ENCODE assay signal across 8 mouse cellular contexts in genomic region chr15:81693366-81693966, GRCm38 (mm10). TPM values are rescaled to one million over a fixed set of nuclear protein-coding genes. Genes with fewer than 3 reads are reported as not detected.
A peak's percentile ranks its signal among the peaks of the same experiment; 100 is the strongest.
DNase-seq lines count a peak whose midpoint lies in the region; ATAC-seq and TF ChIP-seq lines count a peak whose summit lies in the region.

No protein-coding gene starts in this region.

- no peaks in the 10 kb centered on the region for H3K79me3 ChIP-seq in C2C12 (ENCODE audit: low read depth)

- H3K4me2 ChIP-seq in liver, embryonic 12.5 days, result peak overlapping the region; percentile 77

- DNase-seq in gastrocnemius, adult 2 months, result no peak
- DNase-seq in gastrocnemius, adult 18-20 months (ENCODE audit: low spot score), result no peak
- DNase-seq in forebrain, embryonic 10.5 days (ENCODE audit: extremely low spot score, low spot score), result no peak
- DNase-seq in gastrocnemius, postnatal 4 days (ENCODE audit: low spot score in 2 of 2), result no peak
- DNase-seq in embryo, embryonic 9.5 days (ENCODE audit: extremely low spot score), result no peak
- DNase-seq in urinary bladder, postnatal 10 days (ENCODE audit: low spot score), result no peak

- H3K4me3 ChIP-seq in gastrocnemius, adult 2 months, result peak overlapping the region; percentile 87
- peak overlapping the region; percentile 16 for H3K4me3 ChIP-seq in C2C12 (ENCODE audit: insufficient read depth, poor library complexity, severe bottlenecking)
- H3K4me3 ChIP-seq in forebrain, embryonic 10.5 days, result peak overlapping the region; percentile 69
- peak overlapping the region; percentile 55 for H3K4me3 ChIP-seq in liver, embryonic 12.5 days

- H3K36me3 ChIP-seq in C2C12 (ENCODE audit: control insufficient read depth, insufficient read depth), result peaks cover 3% of the 10 kb centered on the region
- H3K36me3 ChIP-seq in forebrain, embryonic 10.5 days (replicated peaks), result peaks cover 6% of the 10 kb centered on the region
- peaks cover 4% of the 10 kb centered on the region for H3K36me3 ChIP-seq in liver, embryonic 12.5 days

- peak overlapping the region; percentile 56 for H3ac ChIP-seq in C2C12 (ENCODE audit: control insufficient read depth, insufficient read length, low read depth)

- 5% methylated on average over 41 of the region's 41 CpGs for WGBS in forebrain, embryonic 10.5 days
- WGBS in liver, embryonic 12.5 days (ENCODE audit: insufficient replicate concordance), result 8% methylated on average over 41 of the region's 41 CpGs

- peaks cover 26% of the 10 kb centered on the region for H3K4me1 ChIP-seq in forebrain, embryonic 10.5 days
- H3K4me1 ChIP-seq in liver, embryonic 12.5 days, result peaks cover 19% of the 10 kb centered on the region

- peaks cover 9% of the 10 kb centered on the region for H3K27me3 ChIP-seq in C2C12 (ENCODE audit: control insufficient read depth, insufficient read depth, insufficient read length)
- H3K27me3 ChIP-seq in forebrain, embryonic 10.5 days (ENCODE audit: poor library complexity, severe bottlenecking), result peaks cover 62% of the 10 kb centered on the region
- H3K27me3 ChIP-seq in liver, embryonic 12.5 days (replicated peaks), result peaks cover 66% of the 10 kb centered on the region

- H3K79me2 ChIP-seq in C2C12 (ENCODE audit: control insufficient read depth, insufficient read depth), result no peaks in the 10 kb centered on the region

- ATAC-seq in liver, embryonic 12.5 days, result no peak

- intact Hi-C loops in gastrocnemius, adult 2 months (cut with DNase I), result no loop called here

- no peaks in the 10 kb centered on the region for H3K9me3 ChIP-seq in forebrain, embryonic 10.5 days
- no peaks in the 10 kb centered on the region for H3K9me3 ChIP-seq in liver, embryonic 12.5 days (replicated peaks)

- peak overlapping the region; percentile 62 for H3K9ac ChIP-seq in liver, embryonic 12.5 days

- no peak for TF ChIP-seq CTCF in gastrocnemius, adult 2 months (IDR thresholded peaks at IDR 0.05)
- no peak for TF ChIP-seq CTCF in C2C12 (IDR thresholded peaks at IDR 0.05; ENCODE audit: control insufficient read depth, insufficient read depth, insufficient read length)

- H3K27ac ChIP-seq in gastrocnemius, adult 2 months, result peak overlapping the region; percentile 82
- peak overlapping the region; percentile 84 for H3K27ac ChIP-seq in forebrain, embryonic 10.5 days
- H3K27ac ChIP-seq in liver, embryonic 12.5 days, result no peak overlapping the region

TF ChIP-seq in C2C12, 6 proteins besides CTCF, POLR2A, EP300 and RAD21:
- TF ChIP-seq USF1 (IDR thresholded peaks at IDR 0.05; ENCODE audit: low read depth), result no peak
- TF ChIP-seq FOSL1 (IDR thresholded peaks at IDR 0.05; ENCODE audit: insufficient read depth, low read length, poor library complexity, severe bottlenecking), result no peak
- no peak for TF ChIP-seq MYOG (IDR thresholded peaks at IDR 0.05; ENCODE audit: control insufficient read depth, extremely low read depth, insufficient read length)
- TF ChIP-seq MAX (IDR thresholded peaks at IDR 0.05), result no peak
- no peak for TF ChIP-seq CEBPB (IDR thresholded peaks at IDR 0.05; ENCODE audit: low read depth)
- TF ChIP-seq MYOD1 (IDR thresholded peaks at IDR 0.05; ENCODE audit: control insufficient read depth, insufficient read length, low read depth), result no peak

RNA-seq across cellular contexts. Expression of gene Chadl, which starts 3.6 kb away (rescaled TPM):
- 1 to 10 TPM; 1.3 to 1.4 TPM for total RNA-seq in gastrocnemius, adult 2 months (2021)
- 1 to 10 TPM; 1.2 to 1.4 TPM for total RNA-seq in gastrocnemius, adult 18-20 months (2021)
- polyA plus RNA-seq in C2C12 (2012; fragmentation: generic; extraction: Trizol), result 1.5 TPM
- 2.3 and 2.4 TPM in 2 replicates for polyA plus RNA-seq in forebrain, embryonic 10.5 days (2016; fragmentation: Nextera tagmentation; extraction: Ambion mirVana)
- 0.38 and 0.48 TPM in 2 replicates for polyA plus RNA-seq in liver, embryonic 12.5 days (2016; fragmentation: Nextera tagmentation; extraction: Ambion mirVana)
- total RNA-seq in gastrocnemius, postnatal 4 days (2021), result 1 to 10 TPM; 3.7 to 5.2 TPM

RNA-seq across cellular contexts. Expression of gene L3mbtl2, which starts 29.8 kb away (rescaled TPM):
- total RNA-seq in gastrocnemius, adult 2 months (2021), result 1 to 10 TPM; 7.3 to 9.0 TPM
- total RNA-seq in gastrocnemius, adult 18-20 months (2021), result 1 to 10 TPM; 7.7 to 8.7 TPM
- polyA plus RNA-seq in C2C12 (2012; fragmentation: generic; extraction: Trizol), result 34.8 TPM
- 51.4 and 53.1 TPM in 2 replicates for polyA plus RNA-seq in forebrain, embryonic 10.5 days (2016; fragmentation: Nextera tagmentation; extraction: Ambion mirVana)
- 29.0 and 29.6 TPM in 2 replicates for polyA plus RNA-seq in liver, embryonic 12.5 days (2016; fragmentation: Nextera tagmentation; extraction: Ambion mirVana)
- total RNA-seq in gastrocnemius, postnatal 4 days (2021), result 10 to 100 TPM in 1 of 2 experiments, 1 to 10 TPM in 1; 8.1 to 10.9 TPM

RNA-seq across cellular contexts. Expression of gene Zc3h7b, which starts 51.4 kb away (rescaled TPM):
- total RNA-seq in gastrocnemius, adult 2 months (2021), result 10 to 100 TPM; 30.2 to 34.3 TPM
- total RNA-seq in gastrocnemius, adult 18-20 months (2021), result 10 to 100 TPM; 32.7 to 34.2 TPM
- polyA plus RNA-seq in C2C12 (2012; fragmentation: generic; extraction: Trizol), result 46.9 TPM
- 43.4 and 44.3 TPM in 2 replicates for polyA plus RNA-seq in forebrain, embryonic 10.5 days (2016; fragmentation: Nextera tagmentation; extraction: Ambion mirVana)
- 9.8 and 10.0 TPM in 2 replicates for polyA plus RNA-seq in liver, embryonic 12.5 days (2016; fragmentation: Nextera tagmentation; extraction: Ambion mirVana)
- total RNA-seq in gastrocnemius, postnatal 4 days (2021), result 10 to 100 TPM; 54.8 to 54.9 TPM

RNA-seq across cellular contexts. Expression of gene Rangap1, which starts 51.9 kb away (rescaled TPM):
- 10 to 100 TPM; 23.7 to 24.1 TPM for total RNA-seq in gastrocnemius, adult 2 months (2021)
- 10 to 100 TPM; 20.0 to 21.4 TPM for total RNA-seq in gastrocnemius, adult 18-20 months (2021)
- 233 TPM for polyA plus RNA-seq in C2C12 (2012; fragmentation: generic; extraction: Trizol)
- 196 and 198 TPM in 2 replicates for polyA plus RNA-seq in forebrain, embryonic 10.5 days (2016; fragmentation: Nextera tagmentation; extraction: Ambion mirVana)
- 113 and 121 TPM in 2 replicates for polyA plus RNA-seq in liver, embryonic 12.5 days (2016; fragmentation: Nextera tagmentation; extraction: Ambion mirVana)
- total RNA-seq in gastrocnemius, postnatal 4 days (2021), result 10 to 100 TPM; 37.9 to 38.5 TPM

Comparison
In these comparisons a context has a peak if more than half of its experiments do, and no peak if none do; other contexts are left out.
1. H3K4me3 ChIP-seq: peak in every context shown above with its lines; median percentile 87 in gastrocnemius, adult 2 months; 69 in forebrain, embryonic 10.5 days; 55 in liver, embryonic 12.5 days; 16 in C2C12.